Mouse (Mus musculus) limb, embryonic 15.5 days (tissue): ENCODE measurements around the gene Arhgap10. TPM values are rescaled to one million over a fixed set of nuclear protein-coding genes. Genes with fewer than 3 reads are reported as not detected.

Source experiments
- ATAC-seq: fragments of 200-750 bp; cut with Nextera tagmentation; 2 replicates; pipeline ENCODE4 v1.8.0; 2017; ENCODE audit warnings: low read depth, moderate TSS enrichment; ENCODE audit not compliant: insufficient number of reproducible peaks, low FRiP score, low TSS enrichment
- H3K27ac ChIP-seq: fragments of 300-500 bp; sonication (generic); 2 replicates; pipeline ENCODE4 v1.5.1; 2015; ENCODE audit warnings: moderate library complexity, mild to moderate bottlenecking, inconsistent platforms
- H3K27me3 ChIP-seq: fragments of 300-500 bp; sonication (generic); 2 replicates; pipeline ENCODE4 v1.6.1; 2015; ENCODE audit warnings: inconsistent platforms
- H3K36me3 ChIP-seq: fragments of 300-500 bp; sonication (generic); 2 replicates; pipeline ENCODE4 v1.6.1; 2015; ENCODE audit warnings: inconsistent platforms
- H3K4me1 ChIP-seq: fragments of 300-500 bp; sonication (generic); 2 replicates; pipeline ENCODE4 v1.6.1; 2015; ENCODE audit warnings: inconsistent platforms
- H3K4me2 ChIP-seq: fragments of 300-500 bp; sonication (generic); 2 replicates; pipeline ENCODE4 v1.6.1; 2015; ENCODE audit warnings: mild to moderate bottlenecking, inconsistent platforms
- H3K4me3 ChIP-seq: fragments of 300-500 bp; sonication (generic); 2 replicates; pipeline ENCODE4 v1.5.1; 2015; ENCODE audit warnings: mild to moderate bottlenecking, inconsistent platforms
- H3K9ac ChIP-seq: fragments of 300-500 bp; sonication (generic); 2 replicates; pipeline ENCODE4 v1.6.1; 2015; ENCODE audit warnings: inconsistent platforms
- H3K9me3 ChIP-seq: fragments of 300-500 bp; sonication (generic); 2 replicates; pipeline ENCODE4 v1.6.1; 2016; ENCODE audit warnings: inconsistent platforms
- WGBS: fragments of 180-500 bp; shearing (Covaris S2); methylation state at CpG from one replicate; pipeline ENCODE4 v1.1.7; 2015; 5-methylcytosine and 5-hydroxymethylcytosine counted together
- polyA plus RNA-seq: library from polyadenylated mRNA; unstranded; fragments of >200 nt; fragmentation: Nextera tagmentation; extraction: Ambion mirVana; gene quantifications from 2 replicates; pipeline ENCODE4 v1.2.1, GENCODE M21; 2015

Gene Arhgap10
- polyA plus RNA-seq, 1 experiment from 2014 or later: 28.1 TPM

- H3K4me2 ChIP-seq: no peak overlapping the region
- H3K4me1 ChIP-seq: no peaks in the 10 kb centered on the region
- 98% methylated on average over 15 of the region's 15 CpGs for WGBS
- H3K9me3 ChIP-seq: no peaks in the 10 kb centered on the region
- no peak for ATAC-seq
- peaks cover 49% of the 10 kb centered on the region for H3K36me3 ChIP-seq
- no peaks in the 10 kb centered on the region for H3K27me3 ChIP-seq
- H3K9ac ChIP-seq: no peak overlapping the region
- H3K4me3 ChIP-seq: no peak overlapping the region
- H3K27ac ChIP-seq: no peak overlapping the region
Measured at GRCm38 (mm10) chr8:77411262-77411661, 106.5 kb downstream of the Arhgap10 start.

- Histone ChIP-seq H3K9ac (no peak overlapping the region), H3K4me2 (no peak overlapping the region), H3K36me3 (peaks cover 52% of the 10 kb centered on the region), H3K27ac (no peak overlapping the region), H3K4me3 (no peak overlapping the region), H3K27me3 (no peaks in the 10 kb centered on the region), H3K4me1 (no peaks in the 10 kb centered on the region), H3K9me3 (no peaks in the 10 kb centered on the region)
- 86% methylated on average over 9 of the region's 9 CpGs for WGBS
- ATAC-seq: no peak
Measured at GRCm38 (mm10) chr8:77410394-77410793, 107.4 kb downstream of the Arhgap10 start.

- peaks cover 50% of the 10 kb centered on the region for H3K36me3 ChIP-seq
- H3K27me3 ChIP-seq: no peaks in the 10 kb centered on the region
- no peaks in the 10 kb centered on the region for H3K9me3 ChIP-seq
- WGBS: 84% methylated on average over 19 of the region's 19 CpGs
- no peak for ATAC-seq
- no peak overlapping the region for H3K9ac ChIP-seq
- H3K4me2 ChIP-seq: no peak overlapping the region
- H3K4me1 ChIP-seq: no peaks in the 10 kb centered on the region
- no peak overlapping the region for H3K4me3 ChIP-seq
- no peak overlapping the region for H3K27ac ChIP-seq
Measured at GRCm38 (mm10) chr8:77408527-77409215, 109.1 kb downstream of the Arhgap10 start.

GRCm38 (mm10) chr8:77406846-77407245 lies 110.9 kb downstream of the Arhgap10 start:
- Histone ChIP-seq H3K4me2 (no peak overlapping the region), H3K9me3 (no peaks in the 10 kb centered on the region), H3K36me3 (peaks cover 44% of the 10 kb centered on the region), H3K9ac (no peak overlapping the region), H3K27ac (no peak overlapping the region), H3K4me1 (no peaks in the 10 kb centered on the region), H3K27me3 (no peaks in the 10 kb centered on the region), H3K4me3 (no peak overlapping the region)
- whole genome bisulfite sequencing: 88% methylated on average over 13 of the region's 13 CpGs
- ATAC-seq: no peak

GRCm38 (mm10) chr8:77406444-77406843 lies 111.3 kb downstream of the Arhgap10 start:
- H3K4me1 ChIP-seq: no peaks in the 10 kb centered on the region
- H3K4me3 ChIP-seq: no peak overlapping the region
- H3K36me3 ChIP-seq: peaks cover 40% of the 10 kb centered on the region
- no peaks in the 10 kb centered on the region for H3K27me3 ChIP-seq
- no peak overlapping the region for H3K4me2 ChIP-seq
- 91% methylated on average over 5 of the region's 5 CpGs for WGBS
- no peak overlapping the region for H3K9ac ChIP-seq
- H3K27ac ChIP-seq: no peak overlapping the region
- no peaks in the 10 kb centered on the region for H3K9me3 ChIP-seq
- ATAC-seq: no peak

- Histone ChIP-seq H3K36me3 (peaks cover 29% of the 10 kb centered on the region), H3K4me3 (no peak overlapping the region), H3K4me1 (no peaks in the 10 kb centered on the region), H3K9me3 (no peaks in the 10 kb centered on the region), H3K27ac (no peak overlapping the region), H3K27me3 (no peaks in the 10 kb centered on the region), H3K4me2 (no peak overlapping the region), H3K9ac (no peak overlapping the region)
- no peak for ATAC-seq
- 73% methylated on average over 6 of the region's 6 CpGs for WGBS
Measured at GRCm38 (mm10) chr8:77404017-77404416, 113.7 kb downstream of the Arhgap10 start.

- H3K27me3 ChIP-seq: no peaks in the 10 kb centered on the region
- H3K4me1 ChIP-seq: no peaks in the 10 kb centered on the region
- H3K9me3 ChIP-seq: no peaks in the 10 kb centered on the region; the same call in 1 of the 2 replicates
- no peak overlapping the region for H3K27ac ChIP-seq
- no peak overlapping the region for H3K9ac ChIP-seq
- no peak overlapping the region for H3K4me3 ChIP-seq
- peaks cover 33% of the 10 kb centered on the region for H3K36me3 ChIP-seq
- H3K4me2 ChIP-seq: no peak overlapping the region
- 91% methylated on average over 3 of the region's 3 CpGs for WGBS
- ATAC-seq: no peak
Measured at GRCm38 (mm10) chr8:77401934-77402333, 115.8 kb downstream of the Arhgap10 start.

- H3K36me3 ChIP-seq: peaks cover 35% of the 10 kb centered on the region
Measured at GRCm38 (mm10) chr8:77401140-77401539, 116.6 kb downstream of the Arhgap10 start.

GRCm38 (mm10) chr8:77384080-77384479 lies 133.7 kb downstream of the Arhgap10 start:
- Histone ChIP-seq H3K36me3 (peaks cover 24% of the 10 kb centered on the region), H3K4me2 (no peak overlapping the region), H3K4me1 (peaks cover 5% of the 10 kb centered on the region; the same call in 1 of the 2 replicates), H3K27me3 (no peaks in the 10 kb centered on the region), H3K9me3 (no peaks in the 10 kb centered on the region), H3K4me3 (no peak overlapping the region), H3K9ac (no peak overlapping the region), H3K27ac (no peak overlapping the region)
- no peak for ATAC-seq
- WGBS: 88% methylated on average over 6 of the region's 6 CpGs

More at GRCm38 (mm10) chr8:77401140-77401539, 116.6 kb downstream of the Arhgap10 start:
- Histone ChIP-seq H3K4me3 (no peak overlapping the region), H3K9me3 (no peaks in the 10 kb centered on the region; the same call in 1 of the 2 replicates), H3K9ac (no peak overlapping the region), H3K27ac (no peak overlapping the region), H3K4me1 (no peaks in the 10 kb centered on the region), H3K27me3 (no peaks in the 10 kb centered on the region), H3K4me2 (no peak overlapping the region)
- ATAC-seq: no peak
- WGBS: 94% methylated on average over 5 of the region's 5 CpGs

GRCm38 (mm10) chr8:77383671-77384070 lies 134.1 kb downstream of the Arhgap10 start:
- Histone ChIP-seq H3K4me2 (no peak overlapping the region), H3K9ac (no peak overlapping the region), H3K4me3 (no peak overlapping the region), H3K4me1 (peaks cover 5% of the 10 kb centered on the region; the same call in 1 of the 2 replicates), H3K36me3 (peaks cover 25% of the 10 kb centered on the region), H3K27ac (no peak overlapping the region), H3K27me3 (no peaks in the 10 kb centered on the region), H3K9me3 (no peaks in the 10 kb centered on the region)
- no peak for ATAC-seq
- WGBS: 78% methylated on average over 8 of the region's 8 CpGs

GRCm38 (mm10) chr8:77380844-77381243 lies 136.9 kb downstream of the Arhgap10 start:
- no peak for ATAC-seq
- Histone ChIP-seq H3K9ac (no peak overlapping the region), H3K27me3 (no peaks in the 10 kb centered on the region), H3K36me3 (peaks cover 20% of the 10 kb centered on the region), H3K9me3 (no peaks in the 10 kb centered on the region), H3K27ac (no peak overlapping the region), H3K4me2 (no peak overlapping the region), H3K4me1 (peaks cover 12% of the 10 kb centered on the region), H3K4me3 (no peak overlapping the region)
- WGBS: 33% methylated on average over 6 of the region's 6 CpGs

GRCm38 (mm10) chr8:77379300-77379699 lies 138.5 kb downstream of the Arhgap10 start:
- H3K36me3 ChIP-seq: peaks cover 25% of the 10 kb centered on the region

More at GRCm38 (mm10) chr8:77379300-77379699, 138.5 kb downstream of the Arhgap10 start:
- no peak for ATAC-seq
- no peak overlapping the region for H3K4me2 ChIP-seq
- no peaks in the 10 kb centered on the region for H3K9me3 ChIP-seq
- no peak overlapping the region for H3K4me3 ChIP-seq
- 61% methylated on average over 11 of the region's 11 CpGs for WGBS
- peaks cover 12% of the 10 kb centered on the region for H3K4me1 ChIP-seq
- H3K27me3 ChIP-seq: no peaks in the 10 kb centered on the region
- H3K27ac ChIP-seq: no peak overlapping the region
- H3K9ac ChIP-seq: no peak overlapping the region
